Mouse (Mus musculus) midbrain, embryonic 16.5 days (tissue): Measurements from ENCODE around the gene Scnm1. TPM values are rescaled to one million over a fixed set of nuclear protein-coding genes. Genes with fewer than 3 reads are reported as not detected.
"Not testable (repeated sequence)": the region's sequence is repeated elsewhere in the genome, so short reads cannot be mapped to it uniquely, and the experiment has no call there.

Experiments used
- ATAC-seq: fragments of 200-750 bp; cut with Nextera tagmentation; 2 replicates; pipeline ENCODE4 v1.8.0; 2017; ENCODE audit warnings: moderate TSS enrichment
- H3K27ac ChIP-seq: fragments of 300-500 bp; sonication (generic); 2 replicates; pipeline ENCODE4 v1.5.1; 2014; ENCODE audit warnings: mild to moderate bottlenecking, low read length, mixed read lengths
- H3K27me3 ChIP-seq: fragments of 300-500 bp; sonication (generic); 2 replicates; pipeline ENCODE4 v1.6.1; 2014; ENCODE audit warnings: low read depth, low read length, mixed read lengths; ENCODE audit not compliant: control insufficient read depth, insufficient read depth
- H3K36me3 ChIP-seq: fragments of 300-500 bp; sonication (generic); 2 replicates; pipeline ENCODE4 v1.6.1; 2014; ENCODE audit warnings: mild to moderate bottlenecking, low read length, moderate library complexity, mixed read lengths; ENCODE audit not compliant: control insufficient read depth, insufficient read depth
- H3K4me1 ChIP-seq: fragments of 300-500 bp; sonication (generic); 2 replicates; pipeline ENCODE4 v1.6.1; 2014; ENCODE audit warnings: mild to moderate bottlenecking, low read length, mixed read lengths; ENCODE audit not compliant: control insufficient read depth, insufficient read depth
- H3K4me2 ChIP-seq: fragments of 300-500 bp; sonication (generic); 2 replicates; pipeline ENCODE4 v1.6.1; 2014; ENCODE audit warnings: mild to moderate bottlenecking, low read length, mixed read lengths
- H3K4me3 ChIP-seq: fragments of 300-500 bp; sonication (generic); 2 replicates; pipeline ENCODE4 v1.5.1; 2014; ENCODE audit warnings: low read depth, mild to moderate bottlenecking, low read length, moderate library complexity, mixed read lengths
- H3K9ac ChIP-seq: fragments of 300-500 bp; sonication (generic); 2 replicates; pipeline ENCODE4 v1.6.1; 2014; ENCODE audit warnings: low read depth, low read length, mixed read lengths
- H3K9me3 ChIP-seq: fragments of 300-500 bp; sonication (generic); replicated peaks from 2 replicates; pipeline ENCODE4 v1.6.1; 2014; ENCODE audit warnings: mild to moderate bottlenecking, low read length, mixed read lengths; ENCODE audit not compliant: control insufficient read depth, poor library complexity, severe bottlenecking
- WGBS: fragments of 180-500 bp; shearing (Covaris S2); extraction: QIAGEN DNeasy Blood & Tissue Kit; methylation state at CpG from one replicate; pipeline ENCODE4 v1.1.7; 2014; 5-methylcytosine and 5-hydroxymethylcytosine counted together
- polyA plus RNA-seq: library from polyadenylated mRNA; unstranded; fragments of >200 nt; fragmentation: Nextera tagmentation; extraction: Ambion mirVana; gene quantifications from 2 replicates; pipeline ENCODE4 v1.2.1, GENCODE M21; 2015

The Scnm1 gene
- polyA plus RNA-seq, 1 experiment from 2014 or later, result 79.5 TPM

DNA sequence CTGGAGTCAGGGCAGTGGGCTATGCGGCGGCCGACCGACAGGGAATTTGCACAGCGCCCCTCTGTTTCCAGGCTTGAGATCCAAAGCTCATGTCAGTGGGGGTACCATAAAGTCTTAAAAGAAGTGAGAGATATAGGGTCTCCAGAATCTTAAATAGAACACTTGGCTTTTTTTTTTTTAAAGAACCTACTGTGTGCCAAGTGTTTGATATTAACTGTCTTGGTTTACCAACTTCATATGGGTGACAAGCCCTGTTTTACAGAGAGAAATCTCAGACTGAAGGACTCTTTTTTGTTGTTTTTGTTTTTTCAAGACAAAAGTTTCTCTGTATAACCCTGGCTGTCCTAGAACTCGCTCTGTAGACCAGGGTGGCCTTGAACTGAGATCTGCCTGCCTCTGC, 7.0 kb upstream of the Scnm1 start:
- WGBS, result 90% methylated on average over 6 of the region's 6 CpGs
- ATAC-seq, result no peak
- Histone ChIP-seq H3K9ac (no peak overlapping the region), H3K27ac (no peak overlapping the region), H3K4me3 (no peak overlapping the region), H3K36me3 (peaks cover 7% of the 10 kb centered on the region; the same call in 1 of the 2 replicates), H3K9me3 (no peaks in the 10 kb centered on the region), H3K4me2 (no peak overlapping the region), H3K4me1 (peaks cover 4% of the 10 kb centered on the region), H3K27me3 (no peaks in the 10 kb centered on the region)

DNA sequence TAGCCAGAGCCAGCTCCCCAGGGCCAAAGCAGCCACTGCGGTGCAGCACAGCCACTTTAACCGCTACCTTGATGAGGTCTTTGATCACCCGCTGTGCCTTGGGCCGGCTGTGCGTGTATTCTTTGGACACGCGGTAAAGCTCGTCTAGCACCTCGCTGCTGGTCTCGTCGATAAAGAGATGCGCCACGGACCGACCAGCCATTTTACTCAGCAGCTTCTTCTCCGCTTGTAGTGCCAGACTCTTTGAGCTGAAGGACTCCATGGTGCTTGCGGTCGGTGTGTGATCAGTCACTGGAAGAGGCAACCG, 6.4 kb upstream of the Scnm1 start:
- Histone ChIP-seq H3K4me1 (peaks cover 10% of the 10 kb centered on the region), H3K36me3 (peaks cover 7% of the 10 kb centered on the region; the same call in 1 of the 2 replicates), H3K9ac (no peak overlapping the region), H3K27ac (no peak overlapping the region), H3K4me3 (no peak overlapping the region), H3K4me2 (no peak overlapping the region), H3K27me3 (no peaks in the 10 kb centered on the region), H3K9me3 (no peaks in the 10 kb centered on the region)
- no peak for ATAC-seq
- 66% methylated on average over 18 of the region's 18 CpGs for WGBS

DNA sequence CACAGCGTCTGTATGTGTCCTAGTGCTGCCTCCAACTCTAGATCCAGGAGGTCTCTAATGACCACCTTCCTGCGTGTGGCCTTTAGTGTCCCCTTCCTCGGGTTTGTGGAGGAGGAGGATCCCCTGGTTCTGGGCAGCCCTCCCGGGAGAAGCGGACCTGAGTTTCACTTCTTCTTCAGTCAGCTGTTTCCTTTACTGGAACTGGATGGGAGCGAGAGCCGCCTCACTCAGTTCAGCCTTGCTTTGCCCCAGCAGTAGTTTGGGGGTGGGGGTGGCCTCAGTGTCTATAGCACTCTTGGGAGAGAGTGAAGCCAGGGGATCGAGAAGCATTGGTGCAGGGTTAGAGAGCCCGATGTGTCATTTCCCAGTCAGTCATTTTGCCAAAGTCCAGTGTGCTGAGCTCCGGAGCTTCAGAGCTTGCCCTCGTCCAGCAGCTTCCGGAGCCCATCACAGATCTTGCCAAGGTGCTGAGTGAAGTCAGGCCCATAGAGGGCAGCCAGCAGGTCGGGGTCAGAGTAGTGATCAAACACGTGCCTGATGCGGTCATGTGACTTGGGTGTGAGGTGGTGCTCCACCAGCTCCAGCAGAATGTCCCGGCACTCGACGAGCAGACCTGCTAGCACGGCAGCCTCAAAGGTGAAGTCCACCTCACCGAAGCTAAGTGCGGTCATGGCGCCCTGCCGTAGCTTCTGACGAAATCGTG, 5.9 kb upstream of the Scnm1 start:
- Histone ChIP-seq H3K9me3 (no peaks in the 10 kb centered on the region), H3K4me3 (no peak overlapping the region), H3K36me3 (peaks cover 7% of the 10 kb centered on the region; the same call in 1 of the 2 replicates), H3K4me2 (no peak overlapping the region), H3K27ac (no peak overlapping the region), H3K27me3 (no peaks in the 10 kb centered on the region), H3K9ac (no peak overlapping the region), H3K4me1 (peaks cover 14% of the 10 kb centered on the region)
- ATAC-seq, result no peak
- 70% methylated on average over 25 of the region's 25 CpGs for WGBS

DNA sequence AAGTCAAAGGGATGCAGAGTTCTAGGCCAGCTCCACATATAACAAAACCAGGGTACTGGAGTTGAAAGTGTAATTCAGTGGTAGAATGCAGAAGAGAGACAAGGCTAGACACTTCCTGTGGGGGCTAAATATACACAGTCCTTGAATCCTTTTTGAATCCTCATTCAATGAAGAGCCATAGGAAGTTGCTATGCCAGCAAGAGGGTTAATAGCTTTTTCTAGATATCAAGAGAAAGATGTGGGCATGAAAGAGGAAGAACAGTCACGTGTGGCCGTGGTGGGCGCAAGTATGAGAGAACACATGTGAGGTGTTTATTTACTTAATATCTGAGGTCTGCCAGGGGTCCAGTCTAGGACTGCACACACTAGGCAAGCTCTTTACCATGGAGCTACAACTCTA, 2.5 kb upstream of the Scnm1 start:
- peaks cover 7% of the 10 kb centered on the region; the same call in 1 of the 2 replicates for H3K36me3 ChIP-seq
- peaks cover 20% of the 10 kb centered on the region for H3K4me1 ChIP-seq
- 98% methylated on average over 3 of the region's 3 CpGs for WGBS
- no peak overlapping the region for H3K4me2 ChIP-seq
- H3K27me3 ChIP-seq, result no peaks in the 10 kb centered on the region
- no peak for ATAC-seq
- H3K27ac ChIP-seq, result no peak overlapping the region
- no peak overlapping the region for H3K4me3 ChIP-seq
- H3K9me3 ChIP-seq, result no peaks in the 10 kb centered on the region
- H3K9ac ChIP-seq, result no peak overlapping the region

DNA sequence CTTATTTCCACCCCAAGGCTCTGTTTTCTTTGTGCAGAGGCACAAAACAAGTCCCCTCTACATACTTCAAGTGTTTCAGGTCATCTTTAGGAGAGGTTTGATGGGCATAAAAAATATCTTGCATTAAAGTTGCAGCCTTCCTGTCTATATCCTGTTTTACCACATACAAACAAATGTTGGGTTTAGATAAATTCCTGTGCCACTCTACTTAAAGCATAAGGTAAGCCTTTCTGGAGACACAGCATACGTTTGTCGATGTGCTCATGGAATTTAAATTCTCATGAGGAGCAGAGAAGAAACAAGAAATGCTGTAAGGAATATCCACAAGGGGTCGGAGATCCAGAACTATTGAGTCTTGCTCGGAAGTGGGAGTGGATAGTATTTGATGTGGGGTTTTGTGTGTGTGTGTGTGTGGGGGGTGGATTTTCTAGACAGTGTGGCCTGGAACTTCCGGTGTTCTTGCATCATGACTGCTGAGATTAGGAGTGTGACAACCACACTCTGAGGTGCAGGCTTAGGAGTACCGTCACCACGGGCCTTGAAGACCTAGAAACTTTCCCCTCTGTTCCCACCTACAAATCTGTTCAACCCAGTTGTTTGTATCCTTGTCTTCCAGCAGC, 1.7 kb upstream of the Scnm1 start:
- Histone ChIP-seq H3K4me1 (peaks cover 20% of the 10 kb centered on the region), H3K36me3 (peaks cover 5% of the 10 kb centered on the region; the same call in 1 of the 2 replicates), H3K4me3 (peak overlapping the region; percentile 26; the same call in 1 of the 2 replicates), H3K4me2 (peak overlapping the region; percentile 58), H3K27ac (no peak overlapping the region), H3K9me3 (no peaks in the 10 kb centered on the region), H3K27me3 (no peaks in the 10 kb centered on the region), H3K9ac (peak overlapping the region; percentile 17; the same call in 1 of the 2 replicates)
- ATAC-seq, result no peak
- WGBS, result 88% methylated on average over 7 of the region's 7 CpGs

DNA sequence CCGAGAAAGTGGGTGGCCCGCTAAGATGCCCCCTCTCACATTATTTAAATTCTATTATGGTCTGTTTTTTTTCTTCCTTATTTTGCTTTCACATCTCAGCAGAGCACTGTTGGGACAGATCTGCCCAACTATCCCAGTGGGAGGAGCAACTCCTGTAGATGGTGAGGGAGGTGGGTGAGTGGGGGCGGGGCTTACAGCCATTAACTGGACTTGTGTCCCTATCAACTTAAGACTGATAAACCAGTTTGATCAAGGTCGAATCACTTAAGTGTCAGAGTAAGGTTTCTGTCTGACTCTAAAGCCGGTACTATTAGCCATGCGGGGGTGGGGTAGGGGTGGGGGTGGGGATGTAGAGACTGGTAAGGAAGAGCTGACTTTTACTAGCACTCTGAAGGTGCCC, 1.2 kb upstream of the Scnm1 start:
- ATAC-seq, result peak; percentile 27; the same call in 1 of the 2 replicates
- H3K9ac ChIP-seq, result peak overlapping the region; percentile 17
- peaks cover 20% of the 10 kb centered on the region for H3K4me1 ChIP-seq
- no peak overlapping the region for H3K27ac ChIP-seq
- H3K27me3 ChIP-seq, result no peaks in the 10 kb centered on the region
- WGBS, result 36% methylated on average over 6 of the region's 6 CpGs
- peak overlapping the region; percentile 58 for H3K4me2 ChIP-seq
- H3K9me3 ChIP-seq, result no peaks in the 10 kb centered on the region
- H3K4me3 ChIP-seq, result peak overlapping the region; percentile 26
- H3K36me3 ChIP-seq, result peaks cover 1% of the 10 kb centered on the region; the same call in 1 of the 2 replicates

DNA sequence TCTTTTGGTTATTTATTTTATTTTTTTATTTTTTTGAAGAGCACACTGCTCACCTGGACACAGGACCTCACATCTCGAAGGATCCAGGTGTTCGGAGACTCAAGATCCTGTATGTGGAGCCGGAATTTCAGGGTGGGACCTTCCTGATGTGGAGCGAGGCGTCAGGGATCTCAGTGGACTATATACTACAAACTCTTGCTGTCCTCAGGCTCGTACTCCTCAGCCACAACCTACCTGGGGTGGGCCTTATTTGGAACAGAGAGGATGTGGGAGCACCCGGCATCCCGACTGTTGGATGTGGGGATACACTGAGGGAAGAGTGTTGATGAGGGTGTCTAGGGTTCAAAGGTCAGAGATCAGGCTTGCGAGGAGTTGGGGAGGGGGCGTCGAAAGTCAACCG, 322 bp upstream of the Scnm1 start:
- no CpG with 5 or more reads among the region's 12 CpGs for WGBS
- Histone ChIP-seq H3K4me1 (peaks cover 20% of the 10 kb centered on the region), H3K4me3 (peak overlapping the region; percentile 71; the same call in 1 of the 2 replicates)
- H3K4me2 ChIP-seq, H3K9ac ChIP-seq, H3K9me3 ChIP-seq, H3K27me3 ChIP-seq, H3K27ac ChIP-seq, H3K36me3 ChIP-seq: not testable (repeated sequence)
- peak; percentile 76 for ATAC-seq

DNA sequence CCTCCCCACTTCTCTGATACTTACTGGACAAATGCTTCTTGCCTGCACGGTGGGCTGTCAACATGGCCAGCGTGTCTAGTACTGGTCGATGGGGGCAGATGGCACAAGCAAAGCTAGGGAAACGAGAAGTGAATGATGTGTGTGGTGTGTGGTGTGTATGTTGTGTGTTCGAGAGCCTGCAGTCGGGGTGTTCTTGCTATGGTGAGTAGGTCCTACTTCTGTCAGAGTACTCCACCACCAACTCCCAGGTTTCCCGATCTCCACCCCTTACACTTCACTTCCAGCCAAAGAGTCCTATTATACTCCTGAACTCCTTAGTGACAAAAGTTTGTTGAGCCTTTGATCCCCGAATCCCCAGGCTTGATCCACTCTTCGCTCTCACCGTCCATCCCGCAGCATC, 635 bp downstream of the Scnm1 start:
- H3K9ac ChIP-seq, result peak overlapping the region; percentile 83
- H3K4me3 ChIP-seq, result peak overlapping the region; percentile 71
- peak; percentile 6; the same call in 1 of the 2 replicates for ATAC-seq
- H3K36me3 ChIP-seq, result 0 out of 2 replicates have a peak, but pooled peaks cover 2% of the 10 kb centered on the region
- H3K4me2 ChIP-seq, result peak overlapping the region; percentile 95
- H3K9me3 ChIP-seq, result no peaks in the 10 kb centered on the region
- H3K27ac ChIP-seq, result peak overlapping the region; percentile 83
- peaks cover 20% of the 10 kb centered on the region for H3K4me1 ChIP-seq
- no peaks in the 10 kb centered on the region for H3K27me3 ChIP-seq
- 58% methylated on average over 11 of the region's 11 CpGs for WGBS

DNA sequence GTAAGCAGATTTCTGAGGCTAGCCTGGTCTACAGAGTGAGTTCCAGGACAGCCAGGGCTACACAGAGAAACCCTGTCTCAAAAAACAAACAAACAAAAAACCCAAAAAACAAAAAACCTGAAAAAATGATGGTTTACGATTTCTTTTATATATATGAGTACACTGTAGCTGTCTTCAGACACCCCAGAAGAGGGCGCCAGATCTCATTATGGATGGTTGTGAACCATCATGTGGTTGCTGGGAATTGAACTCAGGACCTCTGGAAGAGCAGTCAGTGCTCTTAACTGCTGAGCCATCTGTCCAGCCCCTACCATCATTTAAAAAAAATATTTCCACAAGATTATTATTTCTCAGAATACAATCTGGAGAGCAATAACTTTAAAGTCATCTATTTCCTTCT, 1.4 kb downstream of the Scnm1 start:
- H3K4me2 ChIP-seq, ATAC-seq, H3K9me3 ChIP-seq, H3K4me3 ChIP-seq, H3K27me3 ChIP-seq, H3K9ac ChIP-seq, H3K36me3 ChIP-seq, H3K27ac ChIP-seq: not testable (repeated sequence)
- WGBS, result 75% methylated on average over 2 of the region's 2 CpGs
- H3K4me1 ChIP-seq, result peaks cover 20% of the 10 kb centered on the region
